ENCODE assay signal across 26 mouse cellular contexts in genomic region chr11:120804274-120804673, GRCm38 (mm10).
"Had no signal": no experiment of that assay in that cellular context is flagged by ENCODE, and none has a peak within 500 bp of the region (broad histone marks: within the 10 kb centered on the region; RNA-seq: fewer than 3 reads in every experiment).

No protein-coding gene starts in this region.

- H3K4me2 ChIP-seq: embryonic facial prominence, embryonic 12.5 days; embryonic facial prominence, embryonic 13.5 days; embryonic facial prominence, embryonic 15.5 days; forebrain, embryonic 12.5 days; forebrain, embryonic 13.5 days; forebrain, embryonic 15.5 days had no signal

- H3K27me3 ChIP-seq: embryonic facial prominence, embryonic 12.5 days; embryonic facial prominence, embryonic 13.5 days; embryonic facial prominence, embryonic 15.5 days; forebrain, embryonic 12.5 days; forebrain, embryonic 13.5 days; forebrain, embryonic 15.5 days had no signal

- DNase-seq: cerebellum, adult 8-10 months; cerebellum, adult 9-10 months; cerebellum, adult 9-11 months; cerebellum, postnatal 10 days; cerebellum, postnatal 14 days; cerebellum, postnatal 25 days; cerebellum, postnatal 36 days; embryo, embryonic 11 days; forebrain, postnatal 0 days; gastrocnemius, adult 2 months; gastrocnemius, postnatal 10 days; gastrocnemius, postnatal 14 days; gastrocnemius, postnatal 25 days; gastrocnemius, postnatal 36 days; heart, adult 11 months; heart, adult 18-20 months; heart, adult 2 months had no signal

- H3K4me1 ChIP-seq: forebrain, embryonic 13.5 days had no signal

- H3K4me3 ChIP-seq: embryonic facial prominence, embryonic 10.5 days; embryonic facial prominence, embryonic 12.5 days; embryonic facial prominence, embryonic 13.5 days; embryonic facial prominence, embryonic 15.5 days; erythroblast, embryonic 14.5 days; forebrain, embryonic 10.5 days; forebrain, embryonic 12.5 days; forebrain, embryonic 13.5 days; forebrain, embryonic 15.5 days; gastrocnemius, adult 2 months; heart, adult 2 months had no signal

- H3K27ac ChIP-seq: embryonic facial prominence, embryonic 10.5 days; embryonic facial prominence, embryonic 12.5 days; embryonic facial prominence, embryonic 13.5 days; embryonic facial prominence, embryonic 15.5 days; forebrain, embryonic 10.5 days; forebrain, embryonic 12.5 days; forebrain, embryonic 13.5 days; forebrain, embryonic 15.5 days; gastrocnemius, adult 2 months; heart, adult 2 months had no signal

- H3K9ac ChIP-seq: embryonic facial prominence, embryonic 12.5 days; embryonic facial prominence, embryonic 13.5 days; embryonic facial prominence, embryonic 15.5 days; forebrain, embryonic 12.5 days; forebrain, embryonic 13.5 days; forebrain, embryonic 15.5 days; forebrain, postnatal 0 days had no signal

- H3K9me3 ChIP-seq: embryonic facial prominence, embryonic 10.5 days; embryonic facial prominence, embryonic 12.5 days; embryonic facial prominence, embryonic 13.5 days; embryonic facial prominence, embryonic 15.5 days; forebrain, embryonic 10.5 days; forebrain, embryonic 12.5 days; forebrain, embryonic 13.5 days; forebrain, embryonic 15.5 days had no signal
